Mouse (Mus musculus): ENCODE measurements around the gene Gm28230. TPM values are rescaled to one million over a fixed set of nuclear protein-coding genes. Genes with fewer than 3 reads are reported as not detected.

The Gm28230 gene
- polyA plus RNA-seq, 1 experiment from 2014 or later, result 0.70 TPM

- Histone ChIP-seq H3K36me3 (peaks cover 4% of the 10 kb centered on the region; the same call in 1 of the 2 replicates), H3K27me3 (ENCODE audit: low read depth, poor library complexity, severe bottlenecking) (peaks cover 92% of the 10 kb centered on the region), H3K27ac (peak overlapping the region; percentile 80), H3K4me1 (peaks cover 100% of the 10 kb centered on the region), H3K4me3 (peak overlapping the region; percentile 48), H3K9me3 (replicated peaks) (no peaks in the 10 kb centered on the region)
- 1% methylated on average over 42 of the region's 42 CpGs for WGBS
- DNase-seq (ENCODE audit: low spot score), result peak; percentile 69
These were observed 9.5 kb downstream of the Gm28230 start for GRCm38 (mm10) chr2:74735851-74736687.

- peak overlapping the region; percentile 48 for H3K4me3 ChIP-seq
- H3K36me3 ChIP-seq, result peaks cover under 1% of the 10 kb centered on the region; the same call in 1 of the 2 replicates
- DNase-seq (ENCODE audit: low spot score), result no peak
- WGBS, result 7% methylated on average over 15 of the region's 15 CpGs
- H3K4me1 ChIP-seq, result peaks cover 100% of the 10 kb centered on the region
- no peaks in the 10 kb centered on the region for H3K9me3 ChIP-seq (replicated peaks)
- 0 out of 2 replicates have a peak overlapping the region, but pooled peaks have one; percentile 80 for H3K27ac ChIP-seq
- H3K27me3 ChIP-seq (ENCODE audit: low read depth, poor library complexity, severe bottlenecking), result peaks cover 93% of the 10 kb centered on the region
These were observed 10.4 kb downstream of the Gm28230 start for GRCm38 (mm10) chr2:74736688-74737577.

- no peaks in the 10 kb centered on the region for H3K36me3 ChIP-seq
- no peaks in the 10 kb centered on the region for H3K9me3 ChIP-seq (replicated peaks)
- 11% methylated on average over 7 of the region's 7 CpGs for WGBS
- 0 out of 2 replicates have a peak overlapping the region, but pooled peaks have one; percentile 27 for H3K27ac ChIP-seq
- DNase-seq (ENCODE audit: low spot score), result peak; percentile 63
- peak overlapping the region; percentile 15 for H3K4me3 ChIP-seq
- peaks cover 94% of the 10 kb centered on the region for H3K4me1 ChIP-seq
- peaks cover 94% of the 10 kb centered on the region for H3K27me3 ChIP-seq (ENCODE audit: low read depth, poor library complexity, severe bottlenecking)
These were observed 11.1 kb downstream of the Gm28230 start for GRCm38 (mm10) chr2:74737578-74738070.

- peaks cover 81% of the 10 kb centered on the region for H3K4me1 ChIP-seq
- peak overlapping the region; percentile 2 for H3K4me3 ChIP-seq
- peaks cover 99% of the 10 kb centered on the region for H3K27me3 ChIP-seq (ENCODE audit: low read depth, poor library complexity, severe bottlenecking)
- DNase-seq (ENCODE audit: low spot score), result peak; percentile 65
- no peak overlapping the region; the same call in 1 of the 2 replicates for H3K27ac ChIP-seq
- no peaks in the 10 kb centered on the region for H3K9me3 ChIP-seq (replicated peaks)
- under 1% methylated on average over 20 of the region's 20 CpGs for WGBS
- no peaks in the 10 kb centered on the region for H3K36me3 ChIP-seq
These were observed 12.3 kb downstream of the Gm28230 start for GRCm38 (mm10) chr2:74738623-74739475.

GRCm38 (mm10) chr2:74739476-74739800 lies 12.9 kb downstream of the Gm28230 start:
- no peak for DNase-seq (ENCODE audit: low spot score)
- Histone ChIP-seq H3K27ac (no peak overlapping the region), H3K9me3 (replicated peaks) (no peaks in the 10 kb centered on the region), H3K4me3 (peak overlapping the region; percentile 2; the same call in 1 of the 2 replicates), H3K27me3 (ENCODE audit: low read depth, poor library complexity, severe bottlenecking) (peaks cover 100% of the 10 kb centered on the region), H3K4me1 (peaks cover 75% of the 10 kb centered on the region), H3K36me3 (0 out of 2 replicates have a peak, but pooled peaks cover 3% of the 10 kb centered on the region)
- 6% methylated on average over 2 of the region's 2 CpGs for WGBS

GRCm38 (mm10) chr2:74739869-74740268 lies 13.3 kb downstream of the Gm28230 start:
- Histone ChIP-seq H3K4me3 (peak overlapping the region; percentile 44), H3K9me3 (replicated peaks) (no peaks in the 10 kb centered on the region), H3K27ac (no peak overlapping the region), H3K36me3 (0 out of 2 replicates have a peak, but pooled peaks cover 3% of the 10 kb centered on the region), H3K4me1 (peaks cover 71% of the 10 kb centered on the region), H3K27me3 (ENCODE audit: low read depth, poor library complexity, severe bottlenecking) (peaks cover 100% of the 10 kb centered on the region)
- WGBS, result 2% methylated on average over 14 of the region's 14 CpGs
- DNase-seq (ENCODE audit: low spot score), result peak; percentile 55

- Histone ChIP-seq H3K27ac (peak overlapping the region; percentile 72), H3K27me3 (ENCODE audit: low read depth, poor library complexity, severe bottlenecking) (peaks cover 100% of the 10 kb centered on the region), H3K4me3 (peak overlapping the region; percentile 44), H3K4me1 (peaks cover 70% of the 10 kb centered on the region), H3K36me3 (0 out of 2 replicates have a peak, but pooled peaks cover 3% of the 10 kb centered on the region), H3K9me3 (replicated peaks) (no peaks in the 10 kb centered on the region)
- under 1% methylated on average over 43 of the region's 43 CpGs for WGBS
- DNase-seq (ENCODE audit: low spot score), result peak; percentile 68
These were observed 14.0 kb downstream of the Gm28230 start for GRCm38 (mm10) chr2:74740311-74741091.

- no peak overlapping the region for H3K4me3 ChIP-seq
- WGBS, result 26% methylated on average over 2 of the region's 3 CpGs
- DNase-seq (ENCODE audit: low spot score), result peak; percentile 38
These were observed 14.9 kb downstream of the Gm28230 start for GRCm38 (mm10) chr2:74741252-74741978.

GRCm38 (mm10) chr2:74741979-74742277 lies 15.4 kb downstream of the Gm28230 start:
- Histone ChIP-seq H3K36me3 (0 out of 2 replicates have a peak, but pooled peaks cover 3% of the 10 kb centered on the region), H3K27ac (no peak overlapping the region), H3K4me3 (no peak overlapping the region), H3K9me3 (replicated peaks) (no peaks in the 10 kb centered on the region), H3K27me3 (ENCODE audit: low read depth, poor library complexity, severe bottlenecking) (peaks cover 100% of the 10 kb centered on the region), H3K4me1 (peaks cover 70% of the 10 kb centered on the region)
- no peak for DNase-seq (ENCODE audit: low spot score)

More at GRCm38 (mm10) chr2:74741252-74741978, 14.9 kb downstream of the Gm28230 start:
- Histone ChIP-seq H3K36me3 (0 out of 2 replicates have a peak, but pooled peaks cover 3% of the 10 kb centered on the region), H3K4me1 (peaks cover 70% of the 10 kb centered on the region), H3K27ac (no peak overlapping the region), H3K27me3 (ENCODE audit: low read depth, poor library complexity, severe bottlenecking) (peaks cover 100% of the 10 kb centered on the region), H3K9me3 (replicated peaks) (no peaks in the 10 kb centered on the region)

GRCm38 (mm10) chr2:74745540-74746297 lies 19.2 kb downstream of the Gm28230 start:
- Histone ChIP-seq H3K4me1 (peaks cover 69% of the 10 kb centered on the region), H3K9me3 (replicated peaks) (no peaks in the 10 kb centered on the region), H3K27ac (peak overlapping the region; percentile 81; the same call in 1 of the 2 replicates), H3K36me3 (0 out of 2 replicates have a peak, but pooled peaks cover 3% of the 10 kb centered on the region), H3K4me3 (no peak overlapping the region), H3K27me3 (ENCODE audit: low read depth, poor library complexity, severe bottlenecking) (peaks cover 94% of the 10 kb centered on the region)
- DNase-seq (ENCODE audit: low spot score), result peak; percentile 42
- WGBS, result 6% methylated on average over 6 of the region's 6 CpGs
